Mouse (Mus musculus) brain, embryonic 14.5 days (tissue): ENCODE measurements around the gene Ptpn14.

Experiments
- CTCF ChIP-seq: fragments of 200-500 bp; IDR thresholded peaks from 2 replicates; pipeline ENCODE4 v1.5.1; 2012; ENCODE audit warnings: inconsistent platforms, mild to moderate bottlenecking, moderate library complexity, borderline replicate concordance; ENCODE audit not compliant: insufficient read depth, insufficient read length; ENCODE audit errors: extremely low read depth
- POLR2A ChIP-seq: fragments of 200-500 bp; IDR thresholded peaks from 2 replicates; pipeline ENCODE4 v1.6.1; 2012; ENCODE audit warnings: mild to moderate bottlenecking, inconsistent platforms, borderline replicate concordance; ENCODE audit not compliant: poor library complexity, insufficient read depth, insufficient read length, severe bottlenecking; ENCODE audit errors: extremely low read depth

- no peak for TF ChIP-seq POLR2A
- no peak for TF ChIP-seq CTCF
Measured at GRCm38 (mm10) chr1:189922721-189923120, 194.7 kb downstream of the Ptpn14 start.
